Mouse (Mus musculus) lung, embryonic 14.5 days (tissue): ENCODE data around the gene Tpm3. TPM values are rescaled to one million over a fixed set of nuclear protein-coding genes. Genes with fewer than 3 reads are reported as not detected.

Source experiments
- ATAC-seq: fragments of 200-750 bp; cut with Nextera tagmentation; 2 replicates; pipeline ENCODE4 v1.8.0; 2017; ENCODE audit warnings: mild to moderate bottlenecking, moderate TSS enrichment, moderate library complexity; ENCODE audit not compliant: insufficient read depth
- DNase-seq: peaks from one replicate; pipeline ENCODE4 v3.0.0-alpha.2; 2015
- H3K27ac ChIP-seq: fragments of 300-500 bp; sonication (generic); 2 replicates; pipeline ENCODE4 v1.5.1; 2014; ENCODE audit warnings: low read depth, mild to moderate bottlenecking, moderate library complexity
- H3K27me3 ChIP-seq: fragments of 300-500 bp; sonication (generic); 2 replicates; pipeline ENCODE4 v1.6.1; 2014; ENCODE audit warnings: low read length, control low read depth; ENCODE audit not compliant: insufficient read depth
- H3K36me3 ChIP-seq: fragments of 300-500 bp; sonication (generic); 2 replicates; pipeline ENCODE4 v1.6.1; 2014; ENCODE audit warnings: control low read depth; ENCODE audit not compliant: insufficient read depth
- H3K4me1 ChIP-seq: fragments of 300-500 bp; sonication (generic); 2 replicates; pipeline ENCODE4 v1.6.1; 2014; ENCODE audit warnings: antibody characterized with exemption, control low read depth; ENCODE audit not compliant: insufficient read depth
- H3K4me2 ChIP-seq: fragments of 300-500 bp; sonication (generic); 2 replicates; pipeline ENCODE4 v1.6.1; 2014; ENCODE audit warnings: mild to moderate bottlenecking
- H3K4me3 ChIP-seq: fragments of 300-500 bp; sonication (generic); 2 replicates; pipeline ENCODE4 v1.5.1; 2014; ENCODE audit warnings: low read depth, low read length
- H3K9ac ChIP-seq: fragments of 300-500 bp; sonication (generic); 2 replicates; pipeline ENCODE4 v1.6.1; 2014
- H3K9me3 ChIP-seq: fragments of 300-500 bp; sonication (generic); 2 replicates; pipeline ENCODE4 v1.6.1; 2016; ENCODE audit warnings: low read depth, low read length, control low read depth
- CTCF ChIP-seq: IDR thresholded peaks from 2 replicates; pipeline ENCODE4 v1.5.1; 2016; ENCODE audit warnings: antibody characterized with exemption, low read depth
- WGBS: fragments of 180-500 bp; shearing (Covaris S2); extraction: QIAGEN DNeasy Blood & Tissue Kit; methylation state at CpG from one replicate; pipeline ENCODE4 v1.1.7; 2014; 5-methylcytosine and 5-hydroxymethylcytosine counted together
- polyA plus RNA-seq: library from polyadenylated mRNA; unstranded; fragments of >200 nt; fragmentation: Nextera tagmentation; extraction: Ambion mirVana; gene quantifications from 2 replicates; pipeline ENCODE4 v1.2.1, GENCODE M21; 2014

The Tpm3 gene
- polyA plus RNA-seq, 1 experiment from 2014 or later = 634 TPM

GRCm38 (mm10) chr3:90061549-90061948 is 10.9 kb upstream of the Tpm3 start:
- ATAC-seq (no peak), DNase-seq (no peak)
- 86% methylated on average over 6 of the region's 6 CpGs for WGBS
- no peaks in the 10 kb centered on the region for H3K27me3 ChIP-seq
- peaks cover 77% of the 10 kb centered on the region for H3K36me3 ChIP-seq
- no peak overlapping the region for H3K27ac ChIP-seq
- H3K9ac ChIP-seq = no peak overlapping the region
- no peaks in the 10 kb centered on the region for H3K9me3 ChIP-seq
- no peak for TF ChIP-seq CTCF
- no peaks in the 10 kb centered on the region for H3K4me1 ChIP-seq
- H3K4me2 ChIP-seq = no peak overlapping the region
- no peak overlapping the region for H3K4me3 ChIP-seq

- no peak overlapping the region for H3K9ac ChIP-seq
- no peak overlapping the region for H3K4me2 ChIP-seq
- ATAC-seq (no peak), DNase-seq (no peak)
- no peak overlapping the region for H3K27ac ChIP-seq
- H3K9me3 ChIP-seq = no peaks in the 10 kb centered on the region
- no peaks in the 10 kb centered on the region for H3K4me1 ChIP-seq
- H3K27me3 ChIP-seq = no peaks in the 10 kb centered on the region
- 69% methylated on average over 2 of the region's 2 CpGs for WGBS
- TF ChIP-seq CTCF = no peak
- no peak overlapping the region for H3K4me3 ChIP-seq
- H3K36me3 ChIP-seq = peaks cover 67% of the 10 kb centered on the region
These were observed 9.9 kb upstream of the Tpm3 start for GRCm38 (mm10) chr3:90062539-90062938.

DNA sequence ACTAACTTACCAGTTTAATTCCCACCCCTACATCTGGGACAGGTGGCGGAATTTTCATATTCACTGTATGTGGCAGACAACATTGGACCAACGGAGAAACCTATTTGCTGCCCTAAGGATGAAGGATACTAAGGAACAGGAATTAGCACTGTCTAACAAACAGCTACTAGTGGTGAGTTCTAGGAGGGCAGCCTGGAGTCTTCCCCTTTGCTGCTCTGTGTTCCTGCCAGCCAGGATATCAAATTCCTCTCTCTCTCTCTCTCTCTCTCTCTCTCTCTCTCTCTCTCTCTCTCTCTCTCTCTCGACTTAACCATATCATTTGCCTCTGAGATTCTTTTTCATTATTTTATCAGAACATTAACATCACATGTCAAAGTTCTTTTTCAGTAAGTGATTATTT is 8.1 kb upstream of the Tpm3 start:
- Histone ChIP-seq H3K36me3 (peaks cover 53% of the 10 kb centered on the region), H3K4me2 (no peak overlapping the region), H3K27ac (no peak overlapping the region), H3K9ac (no peak overlapping the region), H3K4me3 (no peak overlapping the region), H3K27me3 (no peaks in the 10 kb centered on the region), H3K4me1 (no peaks in the 10 kb centered on the region), H3K9me3 (no peaks in the 10 kb centered on the region)
- peak; percentile 4; the same call in 1 of the 2 replicates for TF ChIP-seq CTCF
- ATAC-seq (no peak), DNase-seq (no peak)
- 80% methylated on average over 3 of the region's 3 CpGs for WGBS

- 56% methylated on average over 3 of the region's 3 CpGs for WGBS
- no peak overlapping the region for H3K4me3 ChIP-seq
- H3K27ac ChIP-seq = no peak overlapping the region
- no peaks in the 10 kb centered on the region for H3K27me3 ChIP-seq
- H3K4me1 ChIP-seq = no peaks in the 10 kb centered on the region
- DNase-seq = peak; percentile 79
- no peaks in the 10 kb centered on the region for H3K9me3 ChIP-seq
- peaks cover 46% of the 10 kb centered on the region for H3K36me3 ChIP-seq
- no peak overlapping the region for H3K4me2 ChIP-seq
- no peak for ATAC-seq
- no peak overlapping the region for H3K9ac ChIP-seq
- peak; percentile 84 for TF ChIP-seq CTCF
These were observed 6.9 kb upstream of the Tpm3 start for GRCm38 (mm10) chr3:90065553-90065952.

- no peak overlapping the region for H3K4me2 ChIP-seq
- no peak overlapping the region for H3K4me3 ChIP-seq
- no peak overlapping the region for H3K9ac ChIP-seq
- WGBS = 88% methylated on average over 4 of the region's 4 CpGs
- no peaks in the 10 kb centered on the region for H3K27me3 ChIP-seq
- H3K9me3 ChIP-seq = no peaks in the 10 kb centered on the region
- ATAC-seq (no peak), DNase-seq (no peak)
- H3K27ac ChIP-seq = no peak overlapping the region
- peaks cover 24% of the 10 kb centered on the region; the same call in 1 of the 2 replicates for H3K36me3 ChIP-seq
- H3K4me1 ChIP-seq = no peaks in the 10 kb centered on the region
- no peak for TF ChIP-seq CTCF
These were observed 4.6 kb upstream of the Tpm3 start for GRCm38 (mm10) chr3:90067851-90068250.

DNA sequence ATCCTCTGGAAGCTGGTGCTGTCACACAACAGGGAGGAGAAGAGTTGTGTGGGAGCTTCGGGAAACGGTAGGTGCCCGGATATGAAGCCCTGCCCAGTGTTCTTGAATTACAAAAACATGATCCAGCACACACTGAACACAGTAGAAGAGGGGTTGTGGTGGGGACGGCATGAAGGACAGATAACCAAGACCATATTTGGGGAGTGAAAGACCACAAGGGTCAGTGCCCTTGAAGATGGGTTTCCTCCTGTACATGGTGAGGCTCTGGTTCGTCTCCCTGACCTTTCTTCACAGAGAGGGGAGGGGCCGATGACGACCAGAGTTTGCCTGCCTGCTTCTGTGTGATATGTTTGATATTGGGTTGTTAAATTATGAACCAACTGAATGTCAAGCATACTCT is 2.8 kb upstream of the Tpm3 start:
- TF ChIP-seq CTCF = no peak
- WGBS = 60% methylated on average over 7 of the region's 7 CpGs
- no peak overlapping the region for H3K27ac ChIP-seq
- H3K36me3 ChIP-seq = 0 out of 2 replicates have a peak, but pooled peaks cover 9% of the 10 kb centered on the region
- H3K4me1 ChIP-seq = no peaks in the 10 kb centered on the region
- H3K9ac ChIP-seq = no peak overlapping the region
- no peak overlapping the region for H3K4me3 ChIP-seq
- H3K9me3 ChIP-seq = no peaks in the 10 kb centered on the region
- DNase-seq (no peak), ATAC-seq (no peak)
- no peaks in the 10 kb centered on the region for H3K27me3 ChIP-seq
- no peak overlapping the region for H3K4me2 ChIP-seq

- no peak overlapping the region for H3K4me3 ChIP-seq
- DNase-seq (peak; percentile 94), ATAC-seq (no peak)
- no peak overlapping the region for H3K9ac ChIP-seq
- 0 out of 2 replicates have a peak, but pooled peaks cover 2% of the 10 kb centered on the region for H3K36me3 ChIP-seq
- H3K27ac ChIP-seq = no peak overlapping the region
- TF ChIP-seq CTCF = peak; percentile 81
- WGBS = 8% methylated on average over 5 of the region's 5 CpGs
- H3K4me1 ChIP-seq = peaks cover 10% of the 10 kb centered on the region
- H3K4me2 ChIP-seq = 0 out of 2 replicates have a peak overlapping the region, but pooled peaks have one; percentile 35
- no peaks in the 10 kb centered on the region for H3K9me3 ChIP-seq
- no peaks in the 10 kb centered on the region for H3K27me3 ChIP-seq
These were observed 4.7 kb downstream of the Tpm3 start for GRCm38 (mm10) chr3:90076921-90077716.
